Mouse (Mus musculus) naive thymus-derived CD4-positive, alpha-beta T cell, adult 2 months (primary cell): ENCODE data around the gene Mcu.

Experiments
- DNase-seq: peaks from one replicate; pipeline ENCODE4 v3.0.0-alpha.2; 2011; ENCODE audit warnings: low read depth

Gene Mcu

DNA sequence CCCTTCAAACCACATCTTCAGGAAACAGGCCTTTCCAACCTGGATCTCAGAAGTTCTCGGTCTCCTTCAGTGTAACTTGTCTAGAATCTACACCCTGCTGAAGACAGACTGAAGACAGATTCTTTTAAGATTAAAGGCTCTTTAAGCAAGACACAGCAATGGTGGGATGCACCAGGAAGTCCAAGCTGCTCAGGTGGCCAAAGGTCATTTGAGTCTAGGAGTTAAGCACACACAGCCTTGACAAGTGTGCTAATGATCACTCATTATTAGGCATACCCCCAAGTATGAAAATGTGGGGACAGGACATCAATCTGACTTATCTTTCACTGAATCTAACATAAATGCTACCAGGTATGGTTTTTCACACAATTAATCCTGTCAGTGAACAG, 47.0 kb downstream of the Mcu start:
- DNase-seq = no peak

DNA sequence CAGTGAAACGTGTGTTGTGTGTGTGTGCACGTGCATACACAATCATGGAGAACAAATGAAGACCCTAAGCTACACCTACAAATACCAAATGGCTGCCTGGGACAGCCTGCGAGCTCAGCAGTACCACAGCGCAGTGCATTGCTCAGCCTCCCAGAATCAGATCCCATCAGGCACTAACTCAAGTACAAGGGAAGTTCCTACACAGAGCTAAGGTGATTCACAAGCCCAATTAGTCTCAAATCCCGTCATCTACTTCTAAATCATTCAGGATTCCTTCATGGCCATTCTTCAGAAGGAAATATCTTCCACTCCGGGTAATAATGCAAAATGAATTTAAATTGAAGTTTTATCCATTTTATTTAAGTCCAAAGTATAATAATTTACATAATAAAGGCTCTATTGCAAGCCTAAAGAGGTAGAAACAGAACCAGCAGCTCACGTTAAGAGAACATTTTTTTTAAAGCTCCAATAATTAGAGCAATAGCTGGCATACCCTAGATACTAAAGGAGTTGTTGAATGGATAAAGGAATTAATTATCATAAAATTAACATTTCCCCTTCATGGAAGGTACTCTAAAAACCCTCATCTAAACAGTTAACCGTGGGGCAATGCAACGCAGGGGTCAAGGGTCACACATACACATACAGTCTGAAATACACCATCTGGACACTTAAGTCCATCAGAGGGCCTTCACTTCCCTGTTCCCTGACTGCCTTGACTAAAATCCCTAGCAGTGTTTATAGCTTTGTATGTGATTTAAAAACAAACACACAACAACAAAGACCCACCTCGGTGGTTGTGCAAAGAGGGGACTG, 47.6 kb downstream of the Mcu start:
- no peak for DNase-seq

DNA sequence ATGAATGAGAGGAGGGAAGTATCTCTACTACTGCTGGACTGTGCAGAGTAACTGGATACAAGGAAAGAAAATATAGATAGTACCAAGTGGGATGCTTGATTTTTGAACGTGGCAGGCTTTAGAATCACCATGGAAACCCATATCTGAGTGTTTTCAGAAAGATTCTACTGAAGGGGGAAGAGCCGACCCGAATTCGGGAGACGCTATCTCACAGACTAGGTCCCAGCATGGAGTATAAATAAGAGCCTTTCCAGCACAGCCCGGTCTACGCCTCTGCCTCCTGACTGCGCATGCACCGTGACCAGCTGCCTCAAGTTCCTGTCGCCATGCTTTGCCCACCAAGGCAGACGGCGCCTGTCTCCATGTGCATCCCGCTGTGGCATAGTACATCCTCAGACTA, 49.5 kb downstream of the Mcu start:
- no peak for DNase-seq

DNA sequence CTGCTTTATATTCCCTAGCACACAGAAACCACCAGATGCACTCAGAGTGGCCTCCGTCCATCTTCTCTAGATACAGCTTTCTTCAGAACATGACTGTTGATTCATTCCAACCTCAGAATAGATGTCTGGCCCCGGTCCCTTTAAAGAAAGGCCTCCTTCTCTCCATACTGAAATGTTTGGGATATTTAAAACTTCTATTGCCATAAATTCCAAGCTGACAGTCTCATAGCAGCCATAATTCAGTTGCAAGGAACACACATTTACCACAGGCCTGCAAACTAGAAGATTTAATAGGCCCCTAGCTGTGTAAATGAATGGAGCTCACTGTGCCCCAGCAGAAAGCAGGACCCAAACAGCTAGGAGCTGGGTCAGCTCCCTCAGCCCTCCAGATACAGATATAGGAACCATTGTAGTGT, 50.5 kb downstream of the Mcu start:
- no peak for DNase-seq

DNA sequence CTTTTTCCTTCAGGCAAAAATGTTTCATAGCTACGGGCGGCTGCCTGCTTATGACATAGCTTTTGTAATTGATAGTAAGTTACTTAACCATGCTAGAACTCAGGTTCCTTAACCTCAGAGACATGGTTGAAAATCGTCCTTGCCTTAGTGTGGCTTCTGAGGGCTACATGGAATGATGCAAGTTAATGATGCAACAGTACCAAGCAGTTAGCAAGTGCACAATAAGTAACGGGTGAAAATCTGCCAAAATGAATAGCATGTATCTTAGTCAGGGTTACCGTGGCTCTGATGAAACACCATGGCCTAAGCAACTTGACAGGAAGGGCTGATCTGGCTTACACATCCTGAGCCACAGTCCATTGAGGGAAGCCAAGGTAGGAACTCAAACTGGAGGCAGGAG, 51.9 kb downstream of the Mcu start:
- no peak for DNase-seq

DNA sequence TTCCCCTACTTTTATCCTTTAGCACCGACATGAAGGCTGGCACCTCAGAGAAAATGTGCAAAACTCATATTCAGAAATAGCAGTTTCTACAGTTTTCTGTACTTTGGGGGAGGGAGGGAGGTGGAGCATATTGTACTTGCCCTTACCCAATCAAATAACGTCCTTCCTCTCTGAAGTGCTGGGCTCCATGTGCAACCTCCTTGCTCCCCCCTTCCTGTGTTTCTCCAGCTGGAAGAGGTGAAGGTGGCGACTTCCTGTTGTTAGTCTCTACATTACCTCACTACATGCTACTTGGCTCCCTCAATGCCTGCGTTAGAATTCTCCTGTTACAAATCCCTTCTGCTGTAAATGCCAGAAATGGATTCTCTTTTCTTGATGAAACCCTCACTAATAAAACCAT, 54.0 kb downstream of the Mcu start:
- DNase-seq = peak; percentile 26

DNA sequence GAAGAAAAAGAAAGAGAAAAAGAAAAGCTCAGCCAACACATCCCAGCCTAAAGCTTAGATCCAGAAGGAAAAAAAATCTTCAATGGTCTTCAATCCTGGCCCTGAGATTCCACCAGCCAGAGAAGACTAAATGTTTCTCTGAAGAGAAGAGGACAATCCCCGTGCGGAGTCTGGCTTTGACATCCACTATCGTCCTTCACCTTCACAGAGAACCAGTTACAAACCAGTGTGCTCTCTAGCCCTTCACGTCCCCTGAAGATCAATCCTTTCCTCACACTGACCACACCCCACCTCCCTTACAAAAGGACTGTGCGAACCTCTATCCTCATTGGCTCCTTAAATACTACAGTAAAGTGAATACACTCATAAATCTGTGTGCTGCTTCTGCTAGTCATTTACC, 56.4 kb downstream of the Mcu start:
- no peak for DNase-seq

DNA sequence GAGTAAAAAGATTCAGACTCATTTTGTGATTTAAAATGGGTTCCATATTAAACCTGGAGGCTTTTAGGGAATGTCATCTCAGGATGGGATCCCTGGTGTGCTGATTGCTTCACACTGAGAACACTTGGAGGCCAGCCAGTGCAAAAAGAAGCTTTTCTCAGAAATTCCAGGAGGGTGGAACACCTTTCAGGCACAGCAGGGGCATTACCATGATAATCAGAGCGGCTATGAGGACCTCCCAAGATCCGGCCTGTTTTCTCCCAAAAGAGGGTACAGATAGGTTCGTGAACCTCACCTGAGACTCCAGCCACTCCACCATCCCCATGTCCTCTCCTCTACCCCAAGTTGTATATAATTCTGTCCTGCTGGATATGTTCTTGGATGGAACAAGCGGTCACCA, 57.9 kb downstream of the Mcu start:
- no peak for DNase-seq

DNA sequence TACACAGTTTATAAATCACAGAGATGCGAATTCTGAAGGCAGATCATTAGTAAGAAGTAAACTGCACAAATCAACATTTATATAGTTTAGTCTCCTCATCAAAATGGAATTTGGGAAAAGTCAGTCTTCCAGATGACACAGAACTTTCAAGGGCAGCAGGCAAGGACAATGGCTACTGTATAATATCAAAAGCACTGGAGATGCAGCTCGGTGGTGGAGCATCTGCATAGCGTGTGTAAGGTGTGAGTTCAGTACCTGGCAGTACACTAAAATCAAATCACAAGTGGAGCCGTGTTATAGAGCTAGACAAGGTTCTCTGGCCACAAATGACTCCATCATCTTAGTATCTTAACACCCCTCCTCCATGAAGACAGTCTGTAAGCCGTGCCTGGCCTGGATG, 58.3 kb downstream of the Mcu start:
- no peak for DNase-seq

DNA sequence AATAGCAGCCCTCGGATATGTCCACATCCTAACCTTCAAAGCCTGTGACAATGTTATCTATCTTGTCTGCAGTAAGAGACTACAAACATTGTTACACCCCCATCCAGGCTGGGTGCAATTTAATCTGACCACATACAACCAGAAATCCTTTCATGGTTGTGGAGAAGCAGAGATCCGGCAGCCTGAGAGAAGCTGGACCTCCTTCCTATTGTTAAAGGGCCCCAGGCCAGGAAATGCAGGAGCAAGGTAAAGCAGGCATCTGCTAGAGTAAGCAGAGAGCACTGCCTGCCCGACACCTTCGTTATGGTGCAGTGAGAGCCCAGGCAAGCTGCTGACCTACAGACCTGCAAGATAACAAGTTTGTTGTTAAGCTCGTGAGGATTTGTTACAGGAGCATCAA, 60.0 kb downstream of the Mcu start:
- DNase-seq = no peak

DNA sequence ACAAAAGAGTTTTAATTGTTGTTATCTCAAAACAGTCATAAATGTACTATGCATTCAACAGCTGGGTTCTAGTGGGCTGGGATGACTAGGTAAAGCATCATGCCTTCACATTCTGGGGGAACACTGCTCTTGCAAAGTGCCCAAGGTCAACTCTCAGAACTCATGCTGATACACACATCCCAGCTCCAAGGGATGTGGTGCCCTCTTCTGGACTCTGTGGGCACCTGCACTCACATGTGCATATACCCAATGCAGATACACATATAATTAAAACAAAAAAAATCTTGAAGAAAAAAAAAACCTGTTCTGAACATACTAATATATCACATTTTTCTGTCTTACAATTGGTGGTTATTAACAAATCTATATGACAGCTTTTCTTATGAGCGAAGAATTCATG, 62.2 kb downstream of the Mcu start:
- DNase-seq = peak; percentile 37

DNA sequence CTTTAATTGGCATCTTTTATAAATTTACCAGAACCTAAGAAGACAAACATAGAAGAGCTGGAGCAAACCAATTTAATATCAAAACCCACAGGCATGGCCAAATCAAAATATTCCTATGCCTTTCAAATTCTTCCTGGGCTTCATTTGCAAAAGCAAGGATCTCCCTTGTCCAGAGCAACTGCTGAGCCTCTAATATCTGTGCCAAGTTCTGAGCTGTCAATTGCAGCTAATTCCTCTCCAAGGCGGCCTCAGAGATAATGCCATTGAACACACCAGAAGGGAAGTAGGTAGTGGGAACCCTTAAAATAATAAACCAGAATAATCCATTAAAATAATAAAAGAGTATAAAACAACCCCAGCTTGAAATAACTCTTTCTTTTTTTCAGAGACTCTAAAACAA, 64.0 kb downstream of the Mcu start:
- no peak for DNase-seq

DNA sequence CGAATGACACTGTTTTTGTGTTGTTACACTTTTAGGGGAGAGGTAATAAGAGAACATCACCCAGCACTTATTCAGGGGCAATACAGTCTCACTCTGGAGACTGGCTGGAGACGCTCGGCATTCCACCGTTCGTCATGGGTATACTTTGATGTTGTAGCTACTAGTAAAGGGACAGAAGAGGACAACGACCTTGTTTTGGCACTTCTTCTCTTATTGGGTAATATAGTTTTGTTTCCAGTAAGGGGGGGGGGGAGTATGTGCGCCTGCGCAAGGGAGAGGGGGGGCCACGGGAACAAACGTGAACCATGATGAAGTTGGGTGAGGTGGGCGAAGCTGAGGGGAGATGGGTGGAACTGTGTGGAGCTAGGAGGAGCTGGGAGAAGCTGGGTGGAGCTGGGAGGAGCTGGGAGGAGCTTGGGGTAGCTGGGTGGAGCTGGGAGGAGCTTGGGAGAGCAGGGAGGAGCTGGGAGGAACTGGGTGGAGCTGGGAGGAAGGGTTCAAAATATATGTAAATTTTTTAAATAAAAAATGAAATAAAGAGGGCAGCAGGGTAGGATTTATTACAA, 67.6 kb downstream of the Mcu start:
- DNase-seq = no peak

DNA sequence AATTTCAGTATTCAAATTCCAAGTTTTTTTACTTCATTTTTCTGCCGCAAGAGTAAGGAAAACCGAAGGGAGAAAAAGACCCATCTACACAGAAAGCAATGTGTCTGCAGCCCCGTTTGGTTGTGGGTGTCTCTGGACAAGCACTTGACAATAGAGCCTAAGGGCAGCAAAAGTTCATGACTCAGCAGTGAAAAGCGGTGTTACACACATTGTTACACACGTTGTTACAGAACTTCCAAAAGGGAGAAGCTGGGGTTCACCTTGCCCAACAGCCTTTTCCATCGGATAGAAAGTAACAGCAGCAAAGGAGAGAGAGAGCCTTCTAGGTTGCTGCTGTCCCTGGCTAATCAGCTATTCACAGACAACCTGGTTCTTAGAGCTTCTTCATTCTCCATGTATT, 68.3 kb downstream of the Mcu start:
- no peak for DNase-seq

DNA sequence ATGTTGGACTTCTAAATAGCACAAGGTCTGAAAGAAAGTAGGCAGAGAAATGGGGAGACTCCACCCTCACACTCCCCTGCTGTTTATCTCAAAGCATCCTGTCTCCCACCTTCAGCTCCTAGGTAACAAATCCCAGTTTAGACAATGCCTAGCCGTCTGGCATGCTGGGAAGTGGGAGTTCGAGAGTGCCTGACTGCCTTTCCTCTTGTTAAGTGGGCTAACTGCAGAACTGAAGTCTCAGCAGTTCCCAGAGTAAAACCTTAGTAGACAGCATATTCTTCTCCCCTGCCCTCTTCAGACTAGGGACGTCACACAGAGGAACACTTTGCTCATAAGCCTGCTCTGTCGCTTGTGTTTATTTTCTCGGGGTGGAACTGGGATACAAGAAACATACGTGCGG, 69.1 kb downstream of the Mcu start:
- DNase-seq = no peak

DNA sequence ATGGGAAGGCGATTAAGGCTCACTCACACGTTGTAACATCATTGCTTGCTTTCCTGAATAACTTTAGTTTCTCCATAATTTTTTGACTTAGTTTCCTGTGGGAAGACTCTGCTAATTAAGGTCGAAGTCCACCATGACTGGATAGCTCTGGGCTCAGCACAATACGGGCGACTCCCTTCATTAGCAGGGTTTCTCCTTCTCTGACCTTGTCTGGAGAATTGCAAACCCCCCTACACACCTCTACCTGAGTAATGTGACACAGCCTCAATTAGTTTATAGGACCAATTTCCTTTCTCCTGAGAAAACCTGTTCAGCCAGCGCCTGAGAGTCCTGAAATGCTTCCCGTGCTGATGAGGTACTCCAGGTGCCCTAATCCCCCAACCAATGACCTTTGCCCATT, 71.3 kb downstream of the Mcu start:
- DNase-seq = no peak

DNA sequence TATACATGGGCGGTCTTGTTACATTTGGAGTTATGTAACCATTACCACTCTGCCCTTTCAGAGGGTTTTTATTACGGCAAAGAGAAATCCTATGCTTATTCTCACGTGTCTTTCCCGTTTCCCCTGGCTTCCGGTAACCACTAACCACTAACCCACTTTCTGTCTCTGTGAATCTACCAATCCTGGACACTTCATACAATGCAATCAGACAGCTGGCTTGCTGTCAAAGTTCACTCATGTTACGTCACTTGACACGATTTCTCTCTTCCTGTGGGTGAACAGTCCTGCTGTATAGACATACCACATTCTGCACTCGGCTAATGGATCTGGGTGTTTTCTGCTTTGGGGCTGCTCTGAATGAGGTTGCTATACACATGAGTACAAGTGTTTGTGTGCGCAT, 73.1 kb downstream of the Mcu start:
- no peak for DNase-seq

DNA sequence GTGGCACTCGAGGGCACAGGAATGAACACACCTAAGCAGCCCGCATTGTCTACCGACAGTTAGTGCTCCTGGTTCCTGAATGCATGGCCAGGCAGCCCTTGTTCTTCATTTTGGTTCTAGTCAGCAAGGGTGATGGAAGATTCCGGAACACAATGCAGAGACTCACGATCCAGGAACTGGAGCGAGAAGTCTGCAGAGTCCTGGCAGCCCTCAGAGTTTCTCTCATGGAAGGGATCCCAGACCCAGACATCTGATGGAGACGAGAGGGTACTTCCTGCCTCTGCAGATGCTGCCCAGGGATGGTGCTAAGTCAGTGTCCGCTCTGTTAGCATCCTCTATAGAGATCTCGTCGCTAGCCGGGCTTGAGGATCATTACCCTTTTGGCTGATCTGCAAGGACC, 75.0 kb downstream of the Mcu start:
- no peak for DNase-seq

DNA sequence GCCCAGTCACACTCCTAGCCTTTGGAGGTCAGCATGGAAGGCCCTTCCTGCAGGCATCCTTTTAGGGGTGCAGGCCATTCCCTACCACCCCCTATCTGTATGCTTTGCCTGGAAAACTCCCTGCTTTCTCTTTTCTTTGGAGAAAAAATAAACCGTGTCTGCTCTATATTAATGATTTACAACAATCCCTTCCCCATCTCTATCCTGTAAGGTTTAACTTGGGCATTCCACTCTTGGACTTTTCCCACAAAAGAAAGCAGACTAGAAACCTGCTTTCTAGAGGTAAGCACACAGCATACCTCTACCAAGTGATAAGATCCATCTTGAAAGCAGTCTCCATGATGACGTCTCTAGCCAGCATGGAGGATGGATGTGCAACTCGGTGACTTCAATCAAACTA, 75.9 kb downstream of the Mcu start:
- no peak for DNase-seq

DNA sequence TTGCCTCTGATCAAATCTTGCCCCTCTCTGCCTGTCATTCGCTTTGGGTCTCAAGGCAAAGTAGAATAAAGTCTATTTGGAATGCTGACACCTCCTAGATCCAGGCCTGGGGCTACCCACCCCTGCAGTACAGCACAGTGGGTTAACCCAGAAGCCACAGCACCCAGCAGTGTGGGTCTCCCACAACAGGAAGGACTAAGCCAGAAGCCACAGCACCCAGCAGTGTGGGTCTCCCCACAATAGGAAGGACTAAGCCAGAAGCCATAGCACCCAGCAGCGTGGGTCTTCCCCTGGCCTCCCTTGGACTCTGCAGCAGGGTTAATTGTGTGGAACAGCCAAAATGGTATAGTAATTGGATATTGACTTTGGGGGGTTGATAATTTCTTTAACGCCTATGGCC, 76.4 kb downstream of the Mcu start:
- no peak for DNase-seq

DNA sequence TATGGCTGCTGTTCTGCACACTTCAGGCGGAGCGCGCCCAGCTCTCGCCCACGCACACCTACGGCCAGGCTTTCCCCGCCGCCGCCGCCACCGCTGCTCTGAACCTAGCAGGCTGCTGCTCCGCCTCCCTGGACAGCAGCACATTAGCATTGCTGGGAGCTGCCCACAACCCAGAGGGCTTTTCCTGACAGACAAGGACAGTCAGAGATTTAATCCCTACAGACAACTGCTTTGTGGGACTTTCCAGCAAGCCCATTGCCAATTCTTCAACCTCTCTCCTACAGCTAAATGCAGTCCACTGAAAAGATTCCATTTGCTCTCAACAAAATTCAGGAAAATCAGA, 77.0 kb downstream of the Mcu start:
- no peak for DNase-seq

DNA sequence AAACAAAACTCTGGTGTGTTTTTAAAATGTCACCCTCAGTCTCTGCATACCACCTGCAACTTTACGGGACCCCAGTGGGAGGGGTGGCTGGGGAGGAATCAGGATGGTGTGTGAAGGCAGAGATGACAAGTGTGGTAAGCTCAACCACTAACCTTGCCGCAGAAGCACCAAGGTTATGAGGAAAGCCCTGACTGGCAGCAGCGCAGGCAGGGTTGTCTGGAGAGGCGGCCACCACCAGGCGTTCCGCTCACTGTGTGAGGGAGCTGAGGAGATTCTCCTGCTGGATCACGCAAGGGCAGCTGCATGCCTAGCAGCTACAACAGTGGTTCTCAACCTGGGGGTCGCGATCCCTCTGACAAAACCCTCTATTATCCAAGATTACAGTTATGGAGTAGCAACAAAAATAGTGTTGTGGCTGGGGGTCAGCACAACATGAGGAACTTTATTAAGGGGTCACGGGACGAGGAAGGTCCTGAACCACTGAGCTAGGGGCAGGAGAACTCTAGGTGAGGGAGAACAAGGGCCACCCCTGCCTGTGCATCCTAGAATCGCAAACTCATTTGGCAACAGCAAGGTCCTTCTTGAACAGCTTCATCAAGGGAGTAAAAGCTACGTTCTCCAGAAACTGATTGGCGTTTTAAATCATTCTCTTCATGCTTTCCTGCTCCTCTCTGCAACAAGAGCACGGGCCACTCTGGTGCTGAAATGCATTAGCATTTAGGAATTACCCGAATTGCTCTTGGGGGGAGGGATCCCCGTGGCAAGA, 77.5 kb downstream of the Mcu start:
- peak; percentile 45 for DNase-seq

DNA sequence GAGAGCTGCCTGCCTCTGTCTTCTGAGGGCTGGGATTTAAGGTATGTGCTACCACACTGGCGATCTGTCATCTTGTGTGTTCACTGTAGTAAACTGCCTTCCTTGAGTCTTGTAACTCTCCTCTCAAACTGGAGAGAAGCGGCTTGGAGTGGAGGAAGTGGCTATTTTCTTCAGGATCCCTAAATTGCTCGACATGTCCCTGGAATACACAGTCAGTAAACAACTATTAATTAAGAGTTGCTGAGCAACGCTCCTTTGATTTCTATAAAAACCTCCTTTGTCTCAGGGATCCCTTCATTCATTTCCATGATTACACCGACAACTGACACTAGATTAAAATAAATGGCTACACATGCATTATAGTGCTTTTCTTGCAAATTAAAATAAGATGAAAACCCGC, 78.4 kb downstream of the Mcu start:
- DNase-seq = no peak

DNA sequence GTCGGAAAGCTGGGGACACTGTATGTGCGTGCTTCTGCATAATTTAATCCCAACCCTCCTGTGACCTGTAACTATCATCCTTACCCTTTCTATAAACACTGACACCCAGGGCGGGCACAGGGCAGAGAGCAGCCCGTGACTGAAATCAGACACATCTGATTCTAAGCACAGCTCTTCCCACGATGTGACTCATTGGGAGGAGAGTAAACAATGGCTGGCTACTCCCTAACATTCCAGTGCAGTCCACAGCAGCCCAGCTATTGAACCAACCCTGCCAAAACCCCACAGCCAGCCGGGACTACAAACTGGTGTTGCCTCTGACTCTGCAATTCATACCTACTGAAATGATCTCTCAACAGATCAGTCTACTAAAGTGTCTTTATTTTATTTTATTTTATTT, 78.9 kb downstream of the Mcu start:
- no peak for DNase-seq
